Mouse (Mus musculus) right cerebral cortex, postnatal 36 days (tissue): ENCODE data around the gene Olfr94.
"Not testable (repeated sequence)": the region's sequence is repeated elsewhere in the genome, so short reads cannot be mapped to it uniquely, and the experiment has no call there.

Experiments
- DNase-seq, 2 experiments: peaks; one replicate each; pipeline ENCODE4 v3.0.0; 2022; ENCODE audit warnings: low spot score in 2 of 2, mixed read lengths in 1 of 2

Olfr94 gene

DNA sequence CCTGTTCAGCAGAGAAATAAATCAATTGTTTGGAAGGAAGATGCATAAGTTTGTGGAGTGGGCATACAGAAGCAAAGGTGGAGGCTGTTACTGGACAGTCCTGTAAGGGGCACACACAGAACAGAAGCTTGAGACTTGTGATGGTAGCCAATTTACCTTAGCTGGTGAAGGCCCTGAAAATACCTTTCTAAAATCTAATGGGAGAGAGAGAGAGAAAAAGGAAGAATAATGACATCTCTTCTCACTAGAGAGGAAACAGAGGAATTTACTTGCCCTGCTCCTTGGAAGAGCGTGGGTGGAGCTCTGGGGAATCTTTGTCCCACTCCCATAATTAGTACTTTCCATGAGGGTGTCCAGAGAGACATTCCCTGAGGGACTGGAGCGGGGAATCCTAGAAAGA is at the start of gene Olfr94:
Gene Olfr94, minus strand, starts transcription at position 101 of the 400 bp plus-strand sequence.
- DNase-seq, result no peak

DNA sequence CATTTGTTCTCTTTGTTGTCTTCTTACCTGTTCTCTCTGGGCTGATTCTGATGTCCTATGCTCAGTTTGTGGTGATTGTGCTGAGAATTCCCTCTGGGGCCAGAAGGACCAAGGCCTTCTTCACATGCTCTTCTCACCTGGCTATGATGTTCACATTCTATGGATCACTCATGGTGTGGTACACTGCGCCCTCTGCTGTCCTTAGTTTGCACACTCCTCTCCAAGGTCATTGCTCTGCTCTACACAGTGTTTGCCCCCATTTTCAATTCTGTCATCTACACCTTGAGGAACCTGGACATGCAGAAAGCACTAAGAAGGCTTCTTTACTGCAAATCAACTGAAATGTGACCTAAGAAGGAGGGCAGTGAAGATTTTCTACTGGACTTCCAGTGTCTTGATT is 49.8 kb upstream of the Olfr94 start:
- DNase-seq, result no peak

DNA sequence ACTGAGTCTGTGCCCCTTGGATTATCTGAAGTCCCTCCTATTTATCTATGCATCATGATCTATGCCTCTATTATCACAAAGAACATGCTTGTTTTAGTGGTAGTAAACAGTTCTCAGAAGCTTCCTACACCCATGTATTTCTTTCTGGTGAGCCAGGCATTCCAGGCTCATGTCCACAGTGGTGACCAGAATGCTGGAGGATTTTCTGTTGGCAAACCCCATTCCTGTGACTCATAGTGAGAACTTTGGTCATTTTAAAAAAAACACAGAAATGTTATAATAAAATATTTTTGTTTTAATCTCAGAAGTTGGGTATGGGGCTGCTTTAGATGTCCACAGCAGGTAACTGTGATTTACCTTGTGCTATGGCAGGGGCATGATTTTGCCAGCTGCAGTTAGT is 48.7 kb upstream of the Olfr94 start:
- no peak for DNase-seq

DNA sequence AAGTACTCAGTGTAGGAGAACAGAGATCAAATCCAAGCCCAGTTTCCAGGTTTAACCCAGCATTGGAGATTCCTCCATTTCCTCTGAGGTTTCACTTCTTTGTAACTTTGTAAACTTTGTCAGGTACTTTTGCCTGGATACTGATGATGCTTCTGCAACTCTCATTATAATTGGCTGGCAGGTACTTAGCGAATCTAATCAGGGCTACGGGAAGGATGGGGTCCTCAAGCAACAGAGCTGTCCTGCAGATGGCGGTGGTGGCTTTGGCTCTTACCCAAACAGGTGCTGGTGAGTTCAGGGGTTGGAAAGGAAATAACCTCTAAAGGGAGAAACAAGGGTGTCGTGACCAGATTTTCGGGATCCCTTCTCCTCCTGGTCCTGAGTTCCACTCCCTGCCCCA is 45.9 kb upstream of the Olfr94 start:
- peak in 1 of 2 experiments; percentile 8 for DNase-seq

DNA sequence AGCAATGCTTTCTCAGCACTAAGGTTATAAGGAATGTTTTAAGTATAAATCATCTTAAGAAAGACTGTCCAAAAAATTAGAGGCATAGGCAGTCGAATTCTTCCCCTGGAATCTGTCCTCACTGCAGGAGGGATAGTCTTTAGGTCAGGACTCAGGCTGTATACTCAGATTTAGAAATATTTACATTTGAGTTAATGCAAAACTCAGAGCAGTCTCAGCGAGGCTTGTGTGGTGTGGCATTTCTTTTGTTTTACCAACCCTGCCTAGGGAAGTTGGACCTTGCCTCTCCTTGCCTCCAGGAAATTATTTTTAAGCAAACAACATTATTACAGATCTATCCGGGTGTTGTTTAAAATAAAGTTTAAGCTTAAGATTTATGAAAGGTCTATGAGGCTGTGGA is 41.4 kb upstream of the Olfr94 start:
- no peak for DNase-seq

DNA sequence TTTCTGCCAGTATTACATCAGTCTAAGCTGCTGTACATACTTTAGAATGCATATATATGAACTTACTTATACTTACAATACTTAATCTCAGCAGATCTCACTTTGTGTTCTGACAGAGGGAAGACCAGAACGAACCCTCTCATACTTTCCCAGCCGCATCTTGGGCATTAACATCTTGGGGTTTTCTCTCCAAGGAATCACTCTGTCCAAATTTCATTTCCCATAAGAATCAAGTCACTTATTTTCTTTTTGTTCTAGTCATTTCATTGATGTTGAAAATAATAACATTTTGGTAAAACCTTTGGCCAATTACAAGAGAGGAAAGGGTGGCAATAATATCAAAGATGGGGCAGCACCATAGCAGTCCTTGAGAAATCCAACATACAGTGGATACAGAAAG is 36.4 kb upstream of the Olfr94 start, which contains the start of gene Olfr97:
Gene Olfr97, minus strand, starts transcription at position 101 of the 400 bp plus-strand sequence.
- DNase-seq, result not testable (repeated sequence)

DNA sequence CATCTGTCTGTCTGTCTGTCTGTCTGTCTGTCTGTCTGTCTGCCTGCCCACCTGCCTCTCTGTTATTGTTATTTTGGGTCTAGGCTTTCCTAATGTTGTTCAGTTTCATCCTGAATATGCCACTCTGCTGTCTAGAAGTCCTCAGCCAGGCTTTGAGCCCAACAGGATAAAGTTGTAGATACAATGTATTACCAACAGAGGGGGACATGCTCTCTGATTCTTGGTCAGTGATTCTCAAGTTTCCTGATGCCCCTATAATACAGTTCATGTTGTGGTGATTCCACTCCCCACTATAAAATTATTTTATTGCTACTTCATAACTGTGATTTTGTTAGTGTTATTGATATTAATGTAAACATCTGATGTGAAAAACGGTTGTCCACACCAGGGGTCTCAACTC is 21.1 kb upstream of the Olfr94 start:
- no peak for DNase-seq

DNA sequence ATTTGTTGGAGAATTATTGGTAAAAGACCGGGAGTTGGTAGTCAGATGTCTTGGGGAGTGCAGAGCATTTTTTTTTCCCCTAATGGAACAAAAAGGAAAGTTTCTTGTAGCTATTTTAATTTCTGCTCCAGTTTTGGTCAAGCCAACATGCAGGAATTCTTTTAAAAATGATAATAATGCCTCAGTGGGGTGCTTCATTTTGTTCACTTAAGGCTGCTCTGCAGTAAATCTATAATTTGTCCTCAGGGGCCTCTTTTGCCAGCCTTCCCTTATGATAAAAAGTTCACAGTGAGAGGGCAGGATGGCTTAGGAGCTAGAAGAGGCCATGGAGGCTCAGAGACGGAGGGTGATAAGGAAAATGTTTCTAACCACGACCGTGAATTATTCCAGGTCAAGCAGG is 19.1 kb upstream of the Olfr94 start, which contains the start of gene Olfr96:
Gene Olfr96, plus strand, starts transcription at position 301 of the 400 bp plus-strand sequence.
- no peak for DNase-seq

DNA sequence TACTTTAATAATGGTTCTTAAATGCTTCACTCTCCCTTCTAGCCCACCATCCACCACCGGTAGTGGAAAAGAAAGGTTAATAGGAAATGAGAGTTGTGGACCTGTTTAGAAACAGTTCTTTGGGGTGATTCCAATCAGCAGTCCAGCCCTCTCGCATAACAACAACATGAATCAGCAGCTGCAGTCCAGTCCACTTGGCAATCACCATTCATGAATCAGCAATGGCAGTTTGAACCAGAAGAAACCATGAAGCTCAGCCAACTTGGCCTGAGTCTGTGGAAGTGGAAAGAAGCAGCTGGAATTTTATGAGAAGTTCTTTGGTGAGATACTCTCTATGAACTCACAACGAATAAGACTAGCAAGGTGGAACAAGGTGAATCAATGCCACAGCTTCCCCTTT is 17.7 kb upstream of the Olfr94 start:
- DNase-seq, result no peak

DNA sequence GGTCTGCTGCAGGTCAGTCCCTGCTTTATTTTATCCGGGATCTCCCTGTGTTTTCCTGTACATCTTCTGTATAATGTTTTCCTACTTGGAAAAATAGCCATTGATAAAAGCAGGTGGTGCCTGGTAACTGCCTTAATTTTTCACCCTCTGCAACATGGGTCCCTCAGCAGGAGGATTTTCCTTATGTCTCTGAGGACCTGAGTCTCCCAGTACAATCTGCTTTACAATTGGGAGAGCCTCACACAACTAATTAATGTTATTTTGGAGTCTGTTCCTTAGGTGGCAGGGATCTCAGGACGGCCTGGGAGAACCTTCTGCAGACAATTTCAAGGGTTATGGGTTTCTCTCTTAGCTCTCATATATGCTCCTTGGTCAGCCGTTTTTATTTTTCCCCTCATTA is 12.2 kb upstream of the Olfr94 start, which contains the start of gene Olfr95:
Gene Olfr95, minus strand, starts transcription at position 101 of the 400 bp plus-strand sequence.
- no peak for DNase-seq

DNA sequence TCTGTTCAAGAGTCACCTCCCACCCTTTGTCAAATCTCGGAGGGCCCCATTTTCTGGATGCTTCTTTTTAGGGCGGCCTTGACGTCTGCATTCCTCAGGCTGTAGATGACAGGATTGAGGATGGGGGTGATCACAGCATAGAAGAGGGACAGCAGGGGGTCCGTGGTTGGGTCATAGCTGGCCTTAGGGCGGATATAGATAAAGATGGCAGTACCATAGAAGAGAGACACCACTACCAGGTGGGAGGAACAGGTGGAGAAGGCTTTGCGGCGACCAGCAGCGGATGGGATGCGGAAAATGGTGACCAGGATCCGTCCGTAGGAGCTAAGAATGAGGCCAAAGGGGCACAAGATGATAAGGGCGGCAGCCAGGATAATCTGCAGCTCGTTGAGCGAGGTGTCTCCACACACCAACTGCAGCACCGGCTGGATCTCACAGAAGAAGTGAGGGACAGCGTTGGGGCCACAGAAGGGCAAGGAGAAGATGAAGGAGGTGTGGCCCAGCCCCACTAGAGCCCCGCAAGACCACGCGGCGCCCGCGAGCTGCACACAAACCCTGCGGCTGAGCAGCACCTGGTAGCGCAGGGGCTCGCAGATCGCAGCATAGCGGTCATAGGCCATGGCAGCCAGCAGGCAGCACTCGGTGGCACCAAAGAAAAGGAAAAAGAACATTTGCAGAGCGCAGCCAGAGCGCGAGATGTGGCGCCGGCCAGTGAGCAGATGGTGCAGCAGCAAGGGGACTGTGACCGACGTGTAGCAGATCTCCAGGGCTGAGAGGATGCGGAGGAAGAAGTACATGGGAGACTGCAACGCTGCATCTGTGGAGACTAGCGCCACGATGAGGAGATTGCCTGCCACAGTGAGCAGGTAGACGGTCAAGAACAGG is 10.3 kb upstream of the Olfr94 start:
- peak in 1 of 2 experiments; percentile 17 for DNase-seq

DNA sequence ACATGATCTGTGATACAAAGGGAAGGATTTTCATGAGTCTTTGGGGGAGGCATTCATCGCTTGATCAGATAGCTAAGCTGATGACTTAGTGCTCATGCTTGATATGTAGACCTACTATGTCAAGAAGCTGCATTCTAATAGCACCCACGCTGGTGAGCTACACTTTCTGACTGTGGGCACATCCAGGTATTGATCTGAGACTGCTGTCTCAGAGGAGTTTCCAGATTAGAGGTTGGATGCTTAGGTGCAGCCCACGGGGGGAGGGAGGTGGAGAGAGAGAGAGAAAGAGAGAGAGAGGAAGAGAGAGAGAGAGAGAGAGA is 3.1 kb upstream of the Olfr94 start:
- no peak for DNase-seq

DNA sequence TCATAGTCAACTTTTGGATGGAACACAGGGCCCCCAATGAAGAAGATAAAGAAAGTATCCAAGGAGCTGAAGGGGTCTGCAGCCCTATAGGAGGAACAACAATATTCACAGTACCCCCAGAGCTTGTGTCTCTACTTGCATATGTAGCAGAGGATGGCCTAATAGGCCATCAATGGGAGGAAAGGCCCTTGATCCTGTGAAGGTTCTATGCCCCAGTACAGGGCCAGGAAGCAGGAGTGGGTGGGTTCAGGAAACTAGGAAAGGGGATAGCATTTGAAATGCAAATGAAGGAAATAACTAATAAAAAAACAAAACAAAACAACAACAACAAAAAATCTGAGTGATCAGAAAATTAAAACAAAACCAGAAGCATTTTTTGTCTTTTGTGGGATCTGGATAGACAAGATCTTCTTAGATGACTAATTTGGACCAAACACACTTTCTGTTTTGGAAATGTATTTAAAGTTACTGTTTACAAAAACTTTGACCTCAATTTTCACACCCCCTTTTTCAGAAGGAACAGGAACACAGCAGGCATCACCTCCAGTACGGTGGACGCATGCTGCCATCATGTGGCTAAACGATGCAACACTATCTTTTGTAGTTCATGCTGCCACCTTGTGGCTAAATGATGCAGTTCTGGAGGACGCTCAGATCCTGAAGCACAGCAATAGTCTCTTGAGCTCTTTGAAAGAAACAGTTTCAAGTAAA is 2.6 kb upstream of the Olfr94 start:
- peak; percentile 76 for DNase-seq

DNA sequence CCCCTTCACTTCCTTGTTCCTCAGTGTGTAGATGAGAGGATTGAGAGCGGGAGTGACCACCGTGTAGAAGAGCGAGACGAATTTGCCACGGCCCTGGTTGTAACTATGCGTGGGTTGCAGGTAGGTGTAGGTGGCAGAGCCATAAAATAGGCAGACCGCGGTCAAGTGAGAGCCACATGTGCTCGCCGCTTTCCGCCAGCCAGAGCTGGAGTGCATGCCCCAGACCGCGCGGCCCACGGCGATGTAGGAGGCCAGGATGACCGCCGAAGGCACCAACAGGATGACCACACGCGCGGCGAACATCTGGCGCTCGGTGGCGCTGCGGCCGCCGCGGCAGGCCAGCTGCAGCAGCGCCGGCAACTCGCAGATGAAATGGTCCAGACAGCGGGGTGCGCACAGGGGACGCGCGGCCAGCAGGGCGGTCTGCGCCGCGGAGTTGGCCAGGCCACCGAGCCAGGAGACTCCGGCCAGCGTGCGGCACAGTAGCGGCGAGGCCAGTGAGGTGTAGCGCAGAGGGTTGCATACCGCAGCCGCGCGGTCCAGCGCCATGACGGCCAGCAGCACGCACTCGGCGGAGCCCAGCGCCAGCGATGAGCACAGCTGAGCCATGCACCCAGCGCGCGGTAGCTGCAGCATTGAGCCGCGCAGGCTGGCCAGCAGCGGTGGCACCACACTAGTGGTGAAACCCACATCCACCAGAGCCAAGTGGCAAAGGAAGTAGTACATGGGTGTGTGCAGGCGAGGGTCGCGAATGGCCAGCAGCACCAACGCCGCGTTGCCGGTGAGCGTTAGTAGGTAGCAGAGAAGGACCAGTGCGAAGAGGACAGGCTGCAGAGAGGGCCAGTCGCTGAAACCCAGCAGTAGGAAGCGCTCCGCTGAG is 3.7 kb downstream of the Olfr94 start:
- peak in 1 of 2 experiments; percentile 12 for DNase-seq

DNA sequence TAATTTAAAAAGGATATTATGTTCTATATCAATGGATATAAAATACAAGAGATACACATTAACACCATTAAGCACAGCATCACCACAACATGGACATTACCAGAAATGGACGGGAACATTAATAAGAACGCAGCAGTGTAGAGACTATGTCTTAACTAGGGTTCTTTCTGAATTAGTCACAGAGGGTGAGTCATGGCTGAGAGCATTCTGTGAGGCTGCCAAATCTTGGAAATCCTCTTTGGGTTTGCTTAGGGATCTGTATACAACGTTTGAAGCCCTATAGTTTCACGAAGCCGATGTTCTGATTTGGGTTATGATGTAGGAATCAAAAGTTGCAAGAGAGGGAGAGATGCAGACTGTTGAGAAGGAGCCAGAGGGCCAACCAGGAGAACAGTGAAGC is 6.0 kb downstream of the Olfr94 start:
- no peak for DNase-seq

DNA sequence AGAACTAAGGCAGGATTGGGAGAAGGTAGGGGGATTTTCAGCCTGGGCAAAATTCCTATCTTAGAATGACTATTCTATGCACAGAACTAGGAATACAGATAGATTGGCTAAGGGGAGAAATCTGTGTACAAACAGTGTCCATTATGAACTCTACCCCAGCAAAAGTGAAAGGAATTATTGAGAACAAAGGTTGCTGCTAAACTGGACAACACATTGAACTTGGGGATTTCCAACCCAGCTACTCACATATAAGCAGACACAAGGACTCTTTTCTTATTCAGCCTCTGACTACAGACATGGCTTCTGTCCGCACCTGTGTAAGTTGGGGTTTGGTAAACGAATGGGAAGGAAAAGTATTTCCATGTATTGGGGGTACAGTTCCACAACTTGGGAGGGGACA is 7.1 kb downstream of the Olfr94 start, which contains the start of gene Ubd:
Gene Ubd, plus strand, starts transcription at position 237 of the 400 bp plus-strand sequence.
- DNase-seq, result no peak

DNA sequence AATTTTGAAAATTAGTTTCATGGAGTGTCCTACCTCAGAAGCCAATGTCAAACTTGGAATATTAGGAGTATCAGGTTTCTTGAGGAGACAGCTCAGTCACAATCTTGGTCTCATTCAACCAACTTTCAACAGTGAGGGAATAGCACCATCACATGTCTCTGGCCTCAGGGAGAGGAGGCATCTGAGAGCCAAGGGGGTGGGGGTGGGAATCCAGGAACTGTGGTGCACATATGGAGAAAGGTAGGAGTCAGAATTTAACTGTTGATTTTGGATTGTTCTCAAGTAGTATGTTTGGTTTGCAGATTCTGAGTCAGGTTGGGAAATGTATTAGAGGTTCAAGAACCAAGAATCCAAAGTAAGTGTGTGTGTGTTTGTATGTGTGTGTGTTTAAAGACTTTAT is 7.8 kb downstream of the Olfr94 start:
- no peak for DNase-seq

DNA sequence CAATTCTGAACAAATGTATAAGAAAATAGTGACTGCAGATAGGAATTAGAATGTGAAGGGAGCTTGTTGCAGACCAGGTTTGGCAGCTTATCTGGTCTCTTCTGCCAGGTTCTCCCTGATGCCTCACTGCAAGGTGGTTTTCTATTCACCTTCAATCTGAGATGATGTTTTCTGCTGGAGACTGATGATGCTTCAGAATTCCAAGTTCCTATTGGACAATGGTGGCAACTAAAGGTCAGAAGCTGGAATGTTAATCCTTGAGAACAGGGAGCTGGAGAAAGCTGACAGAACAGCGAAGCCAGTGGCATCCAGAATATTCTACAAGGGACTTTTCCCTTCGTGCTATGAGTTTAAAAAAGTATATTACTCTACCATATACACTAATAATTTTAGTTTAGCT is 10.1 kb downstream of the Olfr94 start:
- no peak for DNase-seq

DNA sequence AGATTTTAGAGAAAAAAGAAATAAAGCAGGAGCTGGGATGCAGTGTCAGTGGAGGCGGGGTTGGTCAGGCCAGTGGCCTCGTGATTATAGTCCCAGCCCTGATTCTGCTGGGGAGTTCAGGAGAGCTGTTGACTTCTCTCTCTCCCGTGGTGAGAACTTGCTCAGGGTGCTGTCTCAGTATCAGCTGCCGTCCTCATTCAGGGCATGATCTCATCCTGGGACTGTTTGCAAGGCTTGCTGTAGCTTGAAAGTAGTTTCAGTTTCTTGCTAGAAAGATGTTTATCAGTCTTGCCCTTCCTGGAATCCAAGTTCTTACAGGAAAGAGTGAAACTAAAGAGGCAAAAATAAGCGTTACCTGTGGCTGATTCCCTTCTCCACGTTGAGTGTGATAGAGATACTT is 15.3 kb downstream of the Olfr94 start:
- DNase-seq, result no peak

DNA sequence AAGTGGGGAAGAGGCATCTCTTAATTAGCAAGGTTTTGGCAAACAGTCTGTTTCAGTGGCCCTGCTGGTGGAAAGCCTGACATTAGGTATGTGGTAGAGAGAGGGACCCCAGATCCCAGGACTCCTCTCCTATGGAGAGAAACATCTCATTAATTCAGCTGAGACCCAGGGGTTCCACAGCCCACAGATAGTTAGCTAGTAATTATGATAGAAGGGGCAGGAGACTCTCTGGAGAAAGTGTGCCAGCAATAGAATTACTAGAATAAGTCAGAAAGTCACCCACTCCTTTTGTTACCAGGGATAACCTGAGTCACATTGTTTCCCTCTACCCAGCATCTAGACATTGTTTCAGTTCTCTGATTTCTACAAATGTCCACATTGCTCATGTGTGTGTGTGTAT is 39.4 kb downstream of the Olfr94 start, which contains the start of gene Olfr93:
Gene Olfr93, minus strand, starts transcription at position 101 of the 400 bp plus-strand sequence.
- no peak for DNase-seq
